Mouse (Mus musculus) lung, embryonic 16.5 days (tissue): Measurements from ENCODE around the gene Tmem126a. TPM values are rescaled to one million over a fixed set of nuclear protein-coding genes. Genes with fewer than 3 reads are reported as not detected.

Experiments
- ATAC-seq: fragments of 200-750 bp; cut with Nextera tagmentation; 2 replicates; pipeline ENCODE4 v1.8.0; 2017; ENCODE audit warnings: low read depth, mild to moderate bottlenecking, moderate library complexity
- H3K27ac ChIP-seq: fragments of 300-500 bp; sonication (generic); 2 replicates; pipeline ENCODE4 v1.5.1; 2014; ENCODE audit warnings: mild to moderate bottlenecking, control low read depth, low read length
- H3K27me3 ChIP-seq: fragments of 300-500 bp; sonication (generic); 2 replicates; pipeline ENCODE4 v1.6.1; 2014; ENCODE audit warnings: low read depth, low read length, mixed read lengths; ENCODE audit not compliant: control insufficient read depth, insufficient read depth
- H3K36me3 ChIP-seq: fragments of 300-500 bp; sonication (generic); 2 replicates; pipeline ENCODE4 v1.6.1; 2014; ENCODE audit warnings: low read length; ENCODE audit not compliant: control insufficient read depth, insufficient read depth
- H3K4me1 ChIP-seq: fragments of 300-500 bp; sonication (generic); replicated peaks from 2 replicates; pipeline ENCODE4 v1.6.1; 2014; ENCODE audit warnings: low read length, mixed read lengths; ENCODE audit not compliant: control insufficient read depth, insufficient read depth
- H3K4me2 ChIP-seq: fragments of 300-500 bp; sonication (generic); 2 replicates; pipeline ENCODE4 v1.6.1; 2014; ENCODE audit warnings: low read depth, low read length, control low read depth
- H3K4me3 ChIP-seq: fragments of 300-500 bp; sonication (generic); 2 replicates; pipeline ENCODE4 v1.5.1; 2014; ENCODE audit warnings: mild to moderate bottlenecking, low read length, control low read depth
- H3K9ac ChIP-seq: fragments of 300-500 bp; sonication (generic); 2 replicates; pipeline ENCODE4 v1.6.1; 2014; ENCODE audit warnings: low read length, control low read depth
- H3K9me3 ChIP-seq: fragments of 300-500 bp; sonication (generic); 2 replicates; pipeline ENCODE4 v1.6.1; 2016; ENCODE audit warnings: low read length; ENCODE audit not compliant: control insufficient read depth
- WGBS: fragments of 180-500 bp; shearing (Covaris S2); extraction: QIAGEN DNeasy Blood & Tissue Kit; methylation state at CpG from one replicate; pipeline ENCODE4 v1.1.7; 2014; 5-methylcytosine and 5-hydroxymethylcytosine counted together
- polyA plus RNA-seq: library from polyadenylated mRNA; unstranded; fragments of >200 nt; fragmentation: Nextera tagmentation; extraction: Ambion mirVana; gene quantifications from 2 replicates; pipeline ENCODE4 v1.2.1, GENCODE M21; 2015

The Tmem126a gene
- polyA plus RNA-seq = 86.0 and 94.1 TPM in 2 replicates

DNA sequence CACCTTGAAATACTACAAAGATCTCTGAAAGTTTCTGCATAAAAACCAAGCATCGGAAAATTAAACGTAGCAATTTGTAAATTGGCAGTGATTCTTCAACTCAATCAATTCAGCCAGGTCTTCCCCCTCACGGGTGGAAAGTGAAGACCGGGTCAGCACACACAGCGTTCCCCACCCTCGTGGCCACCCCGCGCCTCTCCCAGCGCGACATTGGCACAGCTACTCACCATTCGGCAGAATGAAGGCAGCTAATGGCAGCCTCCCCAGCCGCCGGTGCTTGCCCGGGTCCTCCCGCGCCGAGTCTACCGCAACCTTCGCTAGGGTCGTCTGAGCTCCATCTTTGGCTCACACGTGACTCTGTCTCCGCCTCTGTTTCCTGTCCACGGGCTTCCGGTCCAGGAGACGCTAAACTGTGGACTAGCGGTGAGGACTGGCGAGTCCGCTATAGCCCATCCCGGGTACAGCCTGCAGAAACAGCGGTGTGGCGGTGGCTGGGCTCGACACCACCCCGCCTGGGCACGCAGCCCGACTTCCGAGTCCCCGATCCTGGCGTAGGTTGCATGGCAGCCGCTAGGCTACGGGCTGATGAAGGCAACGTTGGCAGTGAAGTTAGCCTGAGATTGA lies at the start of gene Tmem126a:
TSS of gene Tmem126a (minus strand) at position 385 of the 624 bp plus-strand sequence.
- H3K27me3 ChIP-seq = no peaks in the 10 kb centered on the region
- under 1% methylated on average over 41 of the region's 41 CpGs for WGBS
- no peaks in the 10 kb centered on the region for H3K9me3 ChIP-seq
- H3K4me1 ChIP-seq = no peaks in the 10 kb centered on the region; the same call in 1 of the 2 replicates
- peaks cover 10% of the 10 kb centered on the region; the same call in 1 of the 2 replicates for H3K36me3 ChIP-seq
- peak within 1 kb of the TSS; percentile 81 for H3K4me3 ChIP-seq
- peak; percentile 97 for ATAC-seq
- H3K4me2 ChIP-seq = peak within 1 kb of the TSS; percentile 64
- H3K9ac ChIP-seq = peak within 1 kb of the TSS; percentile 84
- peak within 1 kb of the TSS; percentile 86 for H3K27ac ChIP-seq

DNA sequence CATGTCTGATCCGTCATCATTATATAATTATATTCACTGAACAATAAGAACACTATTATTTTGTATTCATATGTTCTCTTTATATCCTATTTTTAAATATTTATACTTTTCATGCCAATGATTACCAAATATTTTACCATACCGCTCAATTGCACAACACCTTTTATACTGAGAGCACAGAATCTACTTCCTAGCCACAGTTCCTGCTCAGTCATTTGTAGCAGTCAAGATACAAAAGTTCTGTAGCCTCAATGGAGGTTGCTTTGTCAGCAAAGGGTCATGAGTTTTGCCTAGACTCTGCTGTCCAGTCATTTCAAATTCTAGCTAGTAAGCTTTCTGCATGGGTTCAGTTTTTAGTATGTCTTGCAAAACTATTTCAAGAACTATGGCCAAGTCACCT lies 25.6 kb upstream of the Tmem126a start:
- Histone ChIP-seq H3K4me3 (no peak overlapping the region), H3K4me2 (no peak overlapping the region), H3K9me3 (no peaks in the 10 kb centered on the region), H3K36me3 (no peaks in the 10 kb centered on the region), H3K27me3 (peaks cover 4% of the 10 kb centered on the region), H3K27ac (no peak overlapping the region), H3K4me1 (no peaks in the 10 kb centered on the region), H3K9ac (no peak overlapping the region)
- 85% methylated on average over 2 of the region's 2 CpGs for WGBS
- ATAC-seq = no peak

DNA sequence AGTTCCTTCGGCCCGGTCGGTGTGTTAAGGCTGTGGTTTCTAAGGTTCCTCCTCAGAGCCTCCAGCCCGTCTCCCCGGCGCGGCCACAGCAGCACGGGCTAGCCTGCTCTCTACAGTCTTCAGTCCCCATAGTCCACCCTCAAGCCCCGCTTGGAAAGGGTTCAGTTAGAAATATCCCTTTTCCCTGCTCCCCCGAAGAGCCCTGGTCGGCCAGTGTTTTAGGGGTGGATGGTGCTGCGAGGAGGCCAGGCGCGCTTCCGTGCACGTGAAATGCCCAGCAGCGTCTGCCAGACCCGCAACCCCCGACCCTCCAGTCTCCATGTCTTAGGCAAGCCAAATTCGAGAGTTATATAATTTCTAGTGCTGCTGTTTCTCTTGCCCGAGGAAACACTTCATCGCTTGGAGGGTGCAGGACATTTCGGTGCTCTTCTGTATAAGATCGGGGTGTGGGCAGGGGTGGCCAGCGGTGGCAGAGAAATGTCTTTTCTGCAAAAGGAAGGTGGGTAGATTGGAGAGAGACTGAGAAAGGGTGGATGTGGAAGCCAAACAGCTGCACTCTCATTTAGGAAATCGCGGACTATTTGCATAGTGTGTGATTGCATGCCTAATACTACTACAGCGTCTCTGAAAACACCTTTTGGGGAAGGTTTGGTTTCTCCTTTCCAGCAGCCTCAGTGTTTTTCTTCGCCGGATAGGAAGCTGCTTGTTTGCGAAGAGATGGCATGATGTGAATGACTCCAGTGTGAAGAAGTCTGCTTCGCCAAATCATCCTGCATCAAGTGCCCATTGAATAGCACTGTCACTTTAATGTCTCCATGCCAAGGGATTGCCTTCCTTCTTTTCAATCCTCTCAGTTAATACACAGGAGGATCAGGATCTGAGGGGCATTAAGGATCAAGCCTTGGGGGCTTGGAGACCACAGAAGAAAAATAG lies 19.6 kb upstream of the Tmem126a start, which contains the start of gene Dlg2:
TSS of gene Dlg2 (plus strand) at position 360 of the 933 bp plus-strand sequence.
- under 1% methylated on average over 32 of the region's 32 CpGs for WGBS
- Histone ChIP-seq H3K4me2 (peak within 1 kb of the TSS; percentile 62), H3K9ac (peak within 1 kb of the TSS; percentile 78), H3K27me3 (peaks cover 9% of the 10 kb centered on the region), H3K4me1 (peaks cover 10% of the 10 kb centered on the region), H3K27ac (peak within 1 kb of the TSS; percentile 70), H3K36me3 (no peaks in the 10 kb centered on the region), H3K9me3 (no peaks in the 10 kb centered on the region), H3K4me3 (peak within 1 kb of the TSS; percentile 80)
- no peak; the same call in 1 of the 2 replicates for ATAC-seq

DNA sequence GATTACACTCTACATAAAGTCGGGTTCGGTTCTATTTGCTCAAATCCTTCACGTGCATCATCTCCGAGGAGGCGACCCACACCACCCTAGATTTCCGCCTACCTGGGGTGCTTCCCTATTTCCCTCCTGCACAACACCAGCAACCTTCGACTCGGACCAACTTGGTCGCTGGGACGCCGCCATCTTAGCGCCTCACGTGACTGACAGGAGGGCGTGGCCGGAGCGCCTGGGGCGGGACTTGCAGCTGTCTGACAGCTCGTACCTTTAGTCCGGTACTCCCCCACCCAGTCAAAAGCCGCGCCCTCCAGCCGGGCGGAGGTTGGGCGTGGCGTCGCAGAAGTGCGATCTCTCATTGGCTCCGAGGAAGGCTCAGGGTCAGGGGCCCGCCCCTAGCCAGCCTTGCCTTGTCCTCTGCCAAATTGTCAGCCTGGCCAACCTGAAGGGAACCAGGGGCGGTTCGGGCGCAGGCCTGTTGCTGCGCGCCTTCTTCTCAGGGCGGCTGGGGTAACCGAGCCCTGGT lies 18.8 kb upstream of the Tmem126a start, which contains the start of gene Tmem126b:
TSS of gene Tmem126b (minus strand) at position 209 of the 520 bp plus-strand sequence.
- peak within 1 kb of the TSS; percentile 70 for H3K27ac ChIP-seq
- peaks cover 10% of the 10 kb centered on the region for H3K4me1 ChIP-seq
- peak within 1 kb of the TSS; percentile 78 for H3K9ac ChIP-seq
- H3K4me2 ChIP-seq = peak within 1 kb of the TSS; percentile 62
- no peaks in the 10 kb centered on the region for H3K36me3 ChIP-seq
- H3K9me3 ChIP-seq = no peaks in the 10 kb centered on the region
- 0% methylated on average over 36 of the region's 36 CpGs for WGBS
- H3K27me3 ChIP-seq = peaks cover 9% of the 10 kb centered on the region
- ATAC-seq = peak; percentile 100
- H3K4me3 ChIP-seq = peak within 1 kb of the TSS; percentile 80

DNA sequence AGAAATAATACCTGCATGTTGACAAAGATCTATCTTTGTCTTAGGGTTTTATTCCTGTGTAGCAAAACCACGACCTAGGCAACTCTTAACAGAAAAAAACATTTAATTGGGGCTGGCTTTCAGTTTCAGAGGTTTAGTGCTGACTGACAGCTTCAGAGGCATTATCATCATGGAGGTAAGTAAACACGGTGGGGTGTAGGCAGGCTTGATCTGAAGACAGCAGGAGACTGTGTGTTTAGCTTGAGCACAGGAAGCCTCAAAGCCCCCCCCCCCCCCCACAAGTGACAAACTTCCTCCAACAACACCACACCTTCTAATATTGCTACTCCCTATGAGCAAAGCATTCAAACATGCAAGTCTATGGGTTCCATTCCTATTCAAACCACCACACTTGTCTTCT lies 16.5 kb upstream of the Tmem126a start:
- Histone ChIP-seq H3K27ac (no peak overlapping the region), H3K4me1 (peaks cover 10% of the 10 kb centered on the region), H3K36me3 (peaks cover 5% of the 10 kb centered on the region; the same call in 1 of the 2 replicates), H3K27me3 (peaks cover 6% of the 10 kb centered on the region), H3K9me3 (no peaks in the 10 kb centered on the region), H3K9ac (no peak overlapping the region), H3K4me3 (no peak overlapping the region), H3K4me2 (no peak overlapping the region)
- ATAC-seq = no peak
- WGBS = 45% methylated on average over 2 of the region's 2 CpGs

DNA sequence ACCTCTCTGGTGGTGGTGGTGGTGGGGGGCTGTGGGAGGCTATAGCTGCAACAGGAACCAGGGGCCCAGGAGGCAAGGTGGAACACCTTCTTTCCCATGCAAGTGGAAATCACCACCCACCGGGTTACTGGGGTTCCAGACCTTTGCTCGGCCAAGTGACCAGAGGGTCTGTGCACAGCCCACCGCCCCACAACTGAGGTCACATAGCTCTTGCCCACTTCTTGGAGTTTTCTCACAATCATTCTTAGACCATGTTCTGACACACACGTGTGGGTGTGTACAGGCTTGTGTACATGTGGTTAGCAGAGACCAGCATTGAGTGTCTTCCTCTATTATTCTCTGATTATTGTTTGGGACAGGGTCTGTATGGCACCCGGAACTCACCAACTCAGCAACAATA lies 4.4 kb upstream of the Tmem126a start:
- ATAC-seq = no peak
- Histone ChIP-seq H3K4me3 (no peak overlapping the region), H3K9me3 (no peaks in the 10 kb centered on the region), H3K9ac (no peak overlapping the region), H3K4me1 (no peaks in the 10 kb centered on the region), H3K4me2 (no peak overlapping the region), H3K36me3 (no peaks in the 10 kb centered on the region), H3K27me3 (no peaks in the 10 kb centered on the region), H3K27ac (no peak overlapping the region)
- WGBS = 90% methylated on average over 5 of the region's 5 CpGs

DNA sequence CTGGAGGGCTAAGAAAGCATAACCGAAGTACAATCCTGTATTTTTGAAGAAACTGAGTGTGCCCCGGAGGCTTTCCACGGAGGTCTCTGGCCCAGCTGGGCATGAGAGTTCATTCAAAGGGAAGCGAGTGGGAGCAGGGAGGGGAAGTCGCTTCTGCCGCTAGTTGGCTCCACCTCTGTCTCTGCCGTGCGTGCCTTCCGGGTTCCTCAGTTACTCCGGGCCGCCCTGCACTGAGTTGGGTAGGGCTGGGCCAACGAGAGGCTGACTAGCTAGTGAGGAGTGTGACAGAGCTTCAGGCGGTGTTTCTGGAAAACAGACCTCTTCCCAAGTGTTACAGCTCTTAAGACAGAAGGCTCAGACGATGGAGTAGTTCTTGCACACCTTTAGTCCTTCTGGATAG lies 3.9 kb upstream of the Tmem126a start:
- Histone ChIP-seq H3K9me3 (no peaks in the 10 kb centered on the region), H3K4me1 (no peaks in the 10 kb centered on the region; the same call in 1 of the 2 replicates), H3K36me3 (no peaks in the 10 kb centered on the region), H3K9ac (no peak overlapping the region), H3K27me3 (no peaks in the 10 kb centered on the region), H3K4me2 (0 out of 2 replicates have a peak overlapping the region, but pooled peaks have one; percentile 2), H3K4me3 (no peak overlapping the region), H3K27ac (no peak overlapping the region)
- no peak for ATAC-seq
- WGBS = 13% methylated on average over 14 of the region's 14 CpGs

DNA sequence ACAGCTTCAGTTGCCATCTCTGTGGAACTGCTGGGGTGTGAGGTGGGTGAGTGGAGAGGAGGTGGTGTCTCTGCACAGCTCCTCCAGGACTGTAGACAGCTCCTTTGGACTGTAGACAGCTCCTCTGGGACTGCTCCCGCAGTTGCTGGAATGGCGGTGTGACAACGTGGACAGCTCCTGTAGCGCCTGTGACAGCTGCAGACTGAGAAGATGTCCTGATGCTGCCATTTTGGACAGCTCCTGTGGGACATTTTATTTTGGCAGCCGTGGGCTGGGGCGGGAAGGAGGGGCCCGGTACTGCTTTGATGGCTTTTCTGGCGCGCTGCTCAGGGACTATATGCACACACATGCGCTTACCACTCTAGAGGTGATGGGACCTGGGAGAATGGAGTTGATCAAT lies 3.3 kb upstream of the Tmem126a start:
- no peaks in the 10 kb centered on the region; the same call in 1 of the 2 replicates for H3K4me1 ChIP-seq
- H3K36me3 ChIP-seq = no peaks in the 10 kb centered on the region
- no peaks in the 10 kb centered on the region for H3K27me3 ChIP-seq
- H3K9me3 ChIP-seq = no peaks in the 10 kb centered on the region
- H3K4me2 ChIP-seq = no peak overlapping the region
- 37% methylated on average over 10 of the region's 10 CpGs for WGBS
- H3K27ac ChIP-seq = no peak overlapping the region
- no peak overlapping the region for H3K4me3 ChIP-seq
- H3K9ac ChIP-seq = no peak overlapping the region
- ATAC-seq = no peak

DNA sequence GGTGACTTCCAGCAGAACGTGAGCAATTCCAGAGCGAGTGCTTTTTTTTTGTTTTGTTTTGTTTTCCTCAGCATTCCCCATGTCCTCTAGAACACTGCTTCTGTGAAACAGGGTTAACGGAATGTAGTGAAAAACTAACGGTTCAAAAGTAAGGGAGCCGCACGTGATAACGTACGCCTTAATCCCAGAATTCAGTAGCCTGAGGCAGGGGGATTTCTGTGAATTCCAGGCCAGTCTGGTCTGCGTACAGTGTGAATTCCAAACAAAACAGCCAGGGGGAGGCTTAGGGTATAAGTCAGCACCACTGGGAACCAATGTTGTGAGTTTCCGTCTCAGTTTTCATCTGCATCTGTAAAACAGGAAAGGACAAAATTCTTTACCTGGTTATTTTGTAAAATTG lies 488 bp upstream of the Tmem126a start:
- no peaks in the 10 kb centered on the region; the same call in 1 of the 2 replicates for H3K4me1 ChIP-seq
- H3K27ac ChIP-seq = peak overlapping the region; percentile 86
- H3K9ac ChIP-seq = peak overlapping the region; percentile 84
- no peaks in the 10 kb centered on the region for H3K27me3 ChIP-seq
- peak overlapping the region; percentile 81 for H3K4me3 ChIP-seq
- peaks cover 8% of the 10 kb centered on the region; the same call in 1 of the 2 replicates for H3K36me3 ChIP-seq
- H3K9me3 ChIP-seq = no peaks in the 10 kb centered on the region
- peak overlapping the region; percentile 64 for H3K4me2 ChIP-seq
- WGBS = 11% methylated on average over 10 of the region's 10 CpGs
- ATAC-seq = peak; percentile 63
